Mouse (Mus musculus): ENCODE data around the gene Tctn1. TPM values are rescaled to one million over a fixed set of nuclear protein-coding genes. Genes with fewer than 3 reads are reported as not detected.

Tctn1 gene
- polyA plus RNA-seq, 2 experiments: 0.50 to 2.0 TPM

DNA sequence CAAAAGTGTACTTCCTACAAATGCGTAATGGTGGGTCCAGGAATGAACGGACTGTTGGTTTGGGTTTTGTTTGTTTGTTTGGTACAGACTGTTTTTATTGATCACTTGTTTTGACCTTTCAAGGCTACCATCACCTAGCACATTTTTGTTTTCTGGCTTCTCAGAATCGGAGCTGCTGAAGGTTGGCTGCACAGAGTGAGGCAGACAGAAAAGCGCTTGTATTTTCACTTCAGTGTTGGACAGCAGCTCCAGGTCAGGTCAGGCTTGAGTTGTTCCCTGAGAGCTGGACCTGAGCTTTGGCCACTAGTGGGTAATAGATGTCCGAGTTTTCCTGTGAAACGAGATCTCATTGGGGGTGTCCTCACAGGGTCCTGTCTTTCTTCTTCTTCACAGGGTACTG is 28.9 kb upstream of the Tctn1 start:
- TF ChIP-seq EP300 (IDR thresholded peaks at IDR 0.05; ENCODE audit: low read depth): no peak
- TF ChIP-seq CTCF (IDR thresholded peaks at IDR 0.05; ENCODE audit: low read depth): no peak
- WGBS (ENCODE audit: insufficient replicate concordance): 78% methylated on average over 6 of the region's 6 CpGs
- Histone ChIP-seq H3K9ac (replicated peaks) (no peak overlapping the region), H3K4me3 (ENCODE audit: insufficient read depth in 1 of 2, low read depth in 2 of 2, low read length in 2 of 2) (no peak overlapping the region), H3K4me2 (ENCODE audit: low read depth) (no peak overlapping the region), H3K27me3 (ENCODE audit: control insufficient read depth, insufficient read depth, low read length) (no peaks in the 10 kb centered on the region), H3K4me1 (replicated peaks; ENCODE audit: control insufficient read depth in 2 of 2, insufficient read depth in 2 of 2, low read length in 1 of 2) (peaks cover 12 to 17% of the 10 kb centered on the region in 2 experiments), H3K36me3 (replicated peaks; ENCODE audit: control insufficient read depth, insufficient read depth, low read depth) (no peaks in the 10 kb centered on the region; the same call in 1 of the 2 replicates), H3K9me3 (ENCODE audit: control insufficient read depth, low read length) (no peaks in the 10 kb centered on the region), H3K27ac (no peak overlapping the region)
- no peak for ATAC-seq (ENCODE audit: insufficient read depth)
- no peak for DNase-seq (ENCODE audit: low read depth in 3 of 3, low spot score in 3 of 3)

DNA sequence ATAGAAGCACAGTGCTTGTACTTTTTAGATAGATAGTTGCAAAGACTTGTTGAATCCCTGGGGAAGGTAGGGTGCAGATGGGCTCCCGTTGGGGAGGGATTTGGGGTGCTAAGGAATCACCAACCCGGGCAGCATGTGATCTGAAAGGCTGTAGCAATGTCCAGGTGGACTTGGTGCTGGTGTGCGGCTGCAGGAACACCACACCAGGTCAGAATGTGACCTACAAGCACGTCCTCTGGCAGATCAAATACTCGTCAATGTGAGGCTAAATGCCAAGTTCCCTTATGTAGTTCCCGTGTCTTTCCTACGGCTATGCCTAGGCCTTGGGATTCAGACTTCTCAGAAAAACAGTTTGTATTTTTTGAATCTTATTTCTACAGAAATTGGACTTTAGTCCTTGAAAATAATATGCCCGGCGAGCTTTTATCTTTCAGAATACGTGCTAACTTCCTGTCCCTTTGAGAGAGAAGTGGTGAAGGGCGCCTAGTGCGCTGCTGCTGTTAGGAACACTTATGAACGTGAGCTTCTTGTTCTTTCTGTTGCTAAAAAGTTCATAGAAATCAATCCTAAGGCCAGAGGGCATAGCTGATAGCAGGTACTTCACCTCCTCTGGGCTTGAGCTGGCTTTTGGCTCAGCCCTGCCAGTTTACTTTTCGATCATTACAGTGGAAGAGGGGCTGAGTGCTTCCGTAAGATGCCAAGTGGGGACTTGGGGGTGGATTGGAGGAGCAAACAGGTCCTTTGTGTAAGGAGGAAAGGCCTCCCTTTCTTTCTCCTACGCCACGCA is 27.5 kb upstream of the Tctn1 start:
- Histone ChIP-seq H3K27me3 (ENCODE audit: control insufficient read depth, insufficient read depth, low read length) (no peaks in the 10 kb centered on the region), H3K9me3 (ENCODE audit: control insufficient read depth, low read length) (no peaks in the 10 kb centered on the region), H3K36me3 (replicated peaks; ENCODE audit: control insufficient read depth, insufficient read depth, low read depth) (no peaks in the 10 kb centered on the region; the same call in 1 of the 2 replicates), H3K9ac (replicated peaks) (peak overlapping the region; percentile 47), H3K4me1 (replicated peaks; ENCODE audit: control insufficient read depth in 2 of 2, insufficient read depth in 2 of 2, low read length in 1 of 2) (peaks cover 14 to 20% of the 10 kb centered on the region in 2 experiments), H3K27ac (peak overlapping the region; percentile 56), H3K4me3 (ENCODE audit: insufficient read depth in 1 of 2, low read depth in 2 of 2, low read length in 2 of 2) (peak overlapping the region in 1 of 2 experiments; percentile 1; a peak in 1 of 4 replicates), H3K4me2 (ENCODE audit: low read depth) (peak overlapping the region; percentile 60)
- DNase-seq (ENCODE audit: low read depth in 3 of 3, low spot score in 3 of 3) (no peak), ATAC-seq (ENCODE audit: insufficient read depth) (no peak)
- 49% methylated on average over 17 of the region's 17 CpGs for WGBS (ENCODE audit: insufficient replicate concordance)
- TF ChIP-seq CTCF (IDR thresholded peaks at IDR 0.05; ENCODE audit: low read depth) (no peak), EP300 (IDR thresholded peaks at IDR 0.05; ENCODE audit: low read depth) (no peak)

DNA sequence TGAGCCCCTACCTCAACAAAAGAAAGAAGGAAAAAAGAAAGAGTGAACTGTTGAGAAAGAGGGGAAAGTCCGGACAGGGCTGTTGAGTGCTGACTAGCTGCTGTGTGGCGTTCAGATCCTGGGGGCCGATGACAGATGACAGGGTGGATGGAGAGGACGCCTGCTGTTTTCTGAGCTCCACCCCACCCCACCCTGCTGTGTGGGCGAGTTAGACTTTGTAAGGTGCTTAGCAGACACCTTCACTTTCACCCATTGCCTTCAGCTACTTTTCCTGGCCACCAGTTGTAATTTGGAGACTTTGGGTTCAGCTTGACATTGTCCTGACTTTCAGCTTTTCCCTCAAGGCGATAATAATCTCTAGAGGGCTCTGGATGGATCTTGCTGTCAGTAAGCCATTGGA is 26.9 kb upstream of the Tctn1 start:
- peaks cover 17 to 20% of the 10 kb centered on the region in 2 experiments for H3K4me1 ChIP-seq (replicated peaks; ENCODE audit: control insufficient read depth in 2 of 2, insufficient read depth in 2 of 2, low read length in 1 of 2)
- H3K4me2 ChIP-seq (ENCODE audit: low read depth): peak overlapping the region; percentile 60
- no peaks in the 10 kb centered on the region; the same call in 1 of the 2 replicates for H3K36me3 ChIP-seq (replicated peaks; ENCODE audit: control insufficient read depth, insufficient read depth, low read depth)
- H3K27me3 ChIP-seq (ENCODE audit: control insufficient read depth, insufficient read depth, low read length): no peaks in the 10 kb centered on the region
- H3K4me3 ChIP-seq (ENCODE audit: insufficient read depth in 1 of 2, low read depth in 2 of 2, low read length in 2 of 2): peak overlapping the region in 1 of 2 experiments; percentile 12; a peak in 1 of 4 replicates
- H3K9me3 ChIP-seq (ENCODE audit: control insufficient read depth, low read length): no peaks in the 10 kb centered on the region
- DNase-seq (ENCODE audit: low read depth in 3 of 3, low spot score in 3 of 3) (peak; percentile 47 to 50 (median 50)), ATAC-seq (ENCODE audit: insufficient read depth) (peak; percentile 83)
- peak overlapping the region; percentile 58 for H3K9ac ChIP-seq (replicated peaks)
- TF ChIP-seq EP300 (IDR thresholded peaks at IDR 0.05; ENCODE audit: low read depth): no peak
- no peak for TF ChIP-seq CTCF (IDR thresholded peaks at IDR 0.05; ENCODE audit: low read depth)
- H3K27ac ChIP-seq: peak overlapping the region; percentile 59
- WGBS (ENCODE audit: insufficient replicate concordance): 20% methylated on average over 6 of the region's 6 CpGs

DNA sequence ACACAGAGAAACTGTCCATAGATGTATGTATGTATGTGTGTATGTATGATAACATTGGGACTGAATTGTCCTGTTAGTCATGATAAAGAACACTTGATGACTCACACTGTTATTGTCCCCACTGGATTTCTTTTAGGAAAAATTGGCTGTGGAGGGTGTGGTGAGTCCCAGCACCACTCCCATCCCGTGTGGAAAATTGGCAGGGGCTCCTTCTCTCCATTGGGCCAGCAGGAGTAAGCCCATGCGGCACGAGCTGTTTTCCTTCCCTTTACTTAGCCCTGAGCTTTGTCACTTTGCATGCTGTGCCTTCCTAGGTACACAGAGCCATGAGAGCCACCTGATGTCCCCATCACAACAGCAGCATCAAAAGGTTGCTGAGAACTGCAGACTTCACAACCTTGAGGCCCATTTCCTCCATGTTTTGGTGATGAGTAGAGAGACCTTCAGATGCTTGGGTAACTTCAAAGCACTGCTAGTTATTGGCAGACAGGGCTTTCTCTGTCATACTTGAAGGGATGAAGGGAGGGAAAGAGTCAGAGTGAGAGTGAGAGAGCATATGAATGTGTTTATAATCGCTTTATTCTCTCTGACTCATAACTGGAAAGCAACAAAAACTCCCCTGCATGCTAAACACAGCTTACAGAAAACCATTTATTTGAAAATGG is 24.0 kb upstream of the Tctn1 start:
- Histone ChIP-seq H3K27ac (no peak overlapping the region), H3K4me2 (ENCODE audit: low read depth) (no peak overlapping the region), H3K36me3 (replicated peaks; ENCODE audit: control insufficient read depth, insufficient read depth, low read depth) (no peaks in the 10 kb centered on the region; the same call in 1 of the 2 replicates), H3K4me3 (ENCODE audit: insufficient read depth in 1 of 2, low read depth in 2 of 2, low read length in 2 of 2) (no peak overlapping the region), H3K9ac (replicated peaks) (no peak overlapping the region), H3K9me3 (ENCODE audit: control insufficient read depth, low read length) (no peaks in the 10 kb centered on the region), H3K4me1 (replicated peaks; ENCODE audit: control insufficient read depth in 2 of 2, insufficient read depth in 2 of 2, low read length in 1 of 2) (peaks cover 32 to 35% of the 10 kb centered on the region in 2 experiments), H3K27me3 (ENCODE audit: control insufficient read depth, insufficient read depth, low read length) (no peaks in the 10 kb centered on the region)
- 80% methylated on average over 4 of the region's 4 CpGs for WGBS (ENCODE audit: insufficient replicate concordance)
- no peak for ATAC-seq (ENCODE audit: insufficient read depth)
- DNase-seq (ENCODE audit: low read depth in 3 of 3, low spot score in 3 of 3): no peak
- TF ChIP-seq CTCF (IDR thresholded peaks at IDR 0.05; ENCODE audit: low read depth) (no peak), EP300 (IDR thresholded peaks at IDR 0.05; ENCODE audit: low read depth) (no peak)

DNA sequence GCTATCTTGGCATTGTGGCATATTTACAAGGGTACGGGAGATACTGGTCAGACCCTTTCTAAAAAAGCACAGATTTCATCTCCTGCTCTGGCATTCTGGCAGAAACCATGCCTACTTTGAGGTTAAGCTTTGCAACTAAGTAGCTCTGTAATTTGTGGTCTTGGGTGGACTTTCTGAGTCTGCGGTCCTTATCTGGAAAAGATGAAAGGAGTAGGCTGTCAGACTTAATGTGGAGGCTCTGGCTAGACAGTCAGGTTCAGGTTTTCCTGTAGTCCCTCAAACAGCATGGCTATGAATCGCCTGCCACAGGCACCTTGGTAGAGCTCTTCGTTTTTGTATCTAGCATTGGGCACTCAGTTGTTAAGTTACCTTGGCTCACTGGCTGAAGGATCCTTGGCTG is 22.8 kb upstream of the Tctn1 start:
- 46% methylated on average over 4 of the region's 4 CpGs for WGBS (ENCODE audit: insufficient replicate concordance)
- Histone ChIP-seq H3K9ac (replicated peaks) (no peak overlapping the region), H3K36me3 (replicated peaks; ENCODE audit: control insufficient read depth, insufficient read depth, low read depth) (no peaks in the 10 kb centered on the region; the same call in 1 of the 2 replicates), H3K9me3 (ENCODE audit: control insufficient read depth, low read length) (no peaks in the 10 kb centered on the region), H3K4me1 (replicated peaks; ENCODE audit: control insufficient read depth in 2 of 2, insufficient read depth in 2 of 2, low read length in 1 of 2) (peaks cover 30 to 33% of the 10 kb centered on the region in 2 experiments), H3K4me2 (ENCODE audit: low read depth) (no peak overlapping the region; the same call in 1 of the 2 replicates), H3K27me3 (ENCODE audit: control insufficient read depth, insufficient read depth, low read length) (no peaks in the 10 kb centered on the region), H3K4me3 (ENCODE audit: insufficient read depth in 1 of 2, low read depth in 2 of 2, low read length in 2 of 2) (no peak overlapping the region), H3K27ac (no peak overlapping the region)
- no peak for ATAC-seq (ENCODE audit: insufficient read depth)
- no peak for TF ChIP-seq EP300 (IDR thresholded peaks at IDR 0.05; ENCODE audit: low read depth)
- no peak for TF ChIP-seq CTCF (IDR thresholded peaks at IDR 0.05; ENCODE audit: low read depth)
- no peak for DNase-seq (ENCODE audit: low read depth in 3 of 3, low spot score in 3 of 3)
